Mouse (Mus musculus): Measurements from ENCODE around the gene Necab3. TPM values are rescaled to one million over a fixed set of nuclear protein-coding genes. Genes with fewer than 3 reads are reported as not detected.

Gene Necab3
- polyA plus RNA-seq, 1 experiment = 3.2 TPM

- DNase-seq (ENCODE audit: low read depth) = no peak
Observed at GRCm38 (mm10) chr2:154571976-154572375, 13.3 kb upstream of the Necab3 start.

- no peak for DNase-seq (ENCODE audit: low read depth)
Observed at GRCm38 (mm10) chr2:154571266-154571665, 12.6 kb upstream of the Necab3 start.

- DNase-seq (ENCODE audit: low read depth) = no peak
Observed at GRCm38 (mm10) chr2:154570666-154571065, 12.0 kb upstream of the Necab3 start.

GRCm38 (mm10) chr2:154569836-154570286 lies 11.2 kb upstream of the Necab3 start, which contains the start of gene E2f1:
Gene E2f1, minus strand, starts transcription at chr2:154569892.
- DNase-seq (ENCODE audit: low read depth) = no peak

GRCm38 (mm10) chr2:154569071-154569748 lies 10.5 kb upstream of the Necab3 start:
- no peak for DNase-seq (ENCODE audit: low read depth)

GRCm38 (mm10) chr2:154568329-154569070 lies 9.8 kb upstream of the Necab3 start:
- no peak for DNase-seq (ENCODE audit: low read depth)

- no peak for DNase-seq (ENCODE audit: low read depth)
Observed at GRCm38 (mm10) chr2:154567766-154568165, 9.1 kb upstream of the Necab3 start.

- DNase-seq (ENCODE audit: low read depth) = no peak
Observed at GRCm38 (mm10) chr2:154566641-154567040, 8.0 kb upstream of the Necab3 start.

GRCm38 (mm10) chr2:154565562-154565961 lies 6.9 kb upstream of the Necab3 start:
- no peak for DNase-seq (ENCODE audit: low read depth)

- peak; percentile 56 for DNase-seq (ENCODE audit: low read depth)
Observed at GRCm38 (mm10) chr2:154563612-154564170, 5.0 kb upstream of the Necab3 start.

- DNase-seq (ENCODE audit: low read depth) = no peak
Observed at GRCm38 (mm10) chr2:154557184-154557832, 1.4 kb downstream of the Necab3 start.

GRCm38 (mm10) chr2:154555235-154555634 lies 3.5 kb downstream of the Necab3 start:
- DNase-seq (ENCODE audit: low read depth) = no peak

GRCm38 (mm10) chr2:154552424-154552907 lies 6.2 kb downstream of the Necab3 start:
- no peak for DNase-seq (ENCODE audit: low read depth)

GRCm38 (mm10) chr2:154551927-154552326 lies 6.8 kb downstream of the Necab3 start:
- no peak for DNase-seq (ENCODE audit: low read depth)

- no peak for DNase-seq (ENCODE audit: low read depth)
Observed at GRCm38 (mm10) chr2:154551476-154551875, 7.2 kb downstream of the Necab3 start, which contains the start of gene Actl10. Gene Actl10, plus strand, starts transcription at chr2:154551776.

- no peak for DNase-seq (ENCODE audit: low read depth)
Observed at GRCm38 (mm10) chr2:154550937-154551336, 7.8 kb downstream of the Necab3 start.

GRCm38 (mm10) chr2:154549886-154550189 lies 8.9 kb downstream of the Necab3 start:
- DNase-seq (ENCODE audit: low read depth) = no peak

GRCm38 (mm10) chr2:154549127-154549885 lies 9.4 kb downstream of the Necab3 start:
- no peak for DNase-seq (ENCODE audit: low read depth)

- DNase-seq (ENCODE audit: low read depth) = no peak
Observed at GRCm38 (mm10) chr2:154548688-154549087, 10.0 kb downstream of the Necab3 start.

- no peak for DNase-seq (ENCODE audit: low read depth)
Observed at GRCm38 (mm10) chr2:154546711-154547110, 12.0 kb downstream of the Necab3 start, which contains the start of gene 1700003F12Rik. Gene 1700003F12Rik, plus strand, starts transcription at chr2:154547085.
